Mouse (Mus musculus) liver, embryonic 14.5 days (tissue): ENCODE data around the gene Trp53i11. TPM values are rescaled to one million over a fixed set of nuclear protein-coding genes. Genes with fewer than 3 reads are reported as not detected.

ENCODE experiments used
- ATAC-seq: fragments of 200-750 bp; cut with Nextera tagmentation; 2 replicates; pipeline ENCODE4 v1.8.0; 2017; ENCODE audit warnings: moderate number of reproducible peaks, mild to moderate bottlenecking, moderate library complexity; ENCODE audit not compliant: insufficient read depth
- DNase-seq, 3 experiments: peaks; one replicate each; pipeline ENCODE4 v3.0.0-alpha.2; 2012 to 2013; ENCODE audit warnings: low read depth in 3 of 3, low spot score in 3 of 3
- H3K27ac ChIP-seq: fragments of 300-500 bp; sonication (generic); 2 replicates; pipeline ENCODE4 v1.5.1; 2014; ENCODE audit warnings: moderate library complexity, mild to moderate bottlenecking, control low read depth, inconsistent platforms
- H3K27me3 ChIP-seq: fragments of 300-500 bp; sonication (generic); 2 replicates; pipeline ENCODE4 v1.6.1; 2014; ENCODE audit warnings: mild to moderate bottlenecking, low read length, moderate library complexity; ENCODE audit not compliant: control insufficient read depth, insufficient read depth
- H3K36me3 ChIP-seq: fragments of 300-500 bp; sonication (generic); replicated peaks from 2 replicates; pipeline ENCODE4 v1.6.1; 2014; ENCODE audit warnings: low read depth; ENCODE audit not compliant: control insufficient read depth, insufficient read depth
- H3K4me1 ChIP-seq, 2 experiments: fragments of 200-500 bp in 1 of 2; fragments of 300-500 bp in 1 of 2; sonication (generic) in 1 of 2; replicated peaks; 2 replicates each; pipeline ENCODE4 v1.6.1; 2012 to 2014; ENCODE audit warnings: antibody characterized with exemption in 1 of 2, inconsistent platforms in 1 of 2, low read length in 1 of 2; ENCODE audit not compliant: control insufficient read depth in 2 of 2, insufficient read depth in 2 of 2
- H3K4me2 ChIP-seq: fragments of 300-500 bp; sonication (generic); 2 replicates; pipeline ENCODE4 v1.6.1; 2014; ENCODE audit warnings: low read depth, mild to moderate bottlenecking, control low read depth, moderate library complexity
- H3K4me3 ChIP-seq, 2 experiments: fragments of 200-500 bp in 1 of 2; fragments of 300-500 bp in 1 of 2; sonication (generic) in 1 of 2; 2 replicates each; pipeline ENCODE4 v1.5.1; 2012 to 2014; ENCODE audit warnings: low read depth in 2 of 2, low read length in 2 of 2, mild to moderate bottlenecking in 2 of 2, control low read depth in 1 of 2, inconsistent platforms in 1 of 2, moderate library complexity in 1 of 2; ENCODE audit not compliant: insufficient read depth in 1 of 2
- H3K9ac ChIP-seq: fragments of 300-500 bp; sonication (generic); replicated peaks from 2 replicates; pipeline ENCODE4 v1.6.1; 2014; ENCODE audit warnings: mild to moderate bottlenecking, control low read depth, moderate library complexity
- H3K9me3 ChIP-seq: fragments of 300-500 bp; sonication (generic); 2 replicates; pipeline ENCODE4 v1.6.1; 2016; ENCODE audit warnings: low read length, mixed read lengths; ENCODE audit not compliant: control insufficient read depth
- CTCF ChIP-seq: IDR thresholded peaks from 2 replicates; pipeline ENCODE4 v1.5.1; 2016; ENCODE audit warnings: antibody characterized with exemption, low read depth, control low read depth
- EP300 ChIP-seq: IDR thresholded peaks from 2 replicates; pipeline ENCODE4 v1.6.1; 2016; ENCODE audit warnings: antibody characterized with exemption, low read depth
- WGBS: fragments of 180-500 bp; shearing (Covaris S2); extraction: QIAGEN DNeasy Blood & Tissue Kit; methylation state at CpG from one replicate; pipeline ENCODE4 v1.1.7; 2014; ENCODE audit not compliant: insufficient replicate concordance; 5-methylcytosine and 5-hydroxymethylcytosine counted together
- polyA plus RNA-seq, 2 experiments: library from polyadenylated mRNA; depleted of rRNA in 1 of 2; stranded (reverse) in 1 of 2; unstranded in 1 of 2; fragments of >200 nt; fragmentation: Nextera tagmentation in 1 of 2; extraction: Ambion mirVana in 1 of 2; gene quantifications; 2 replicates each; pipeline versions ENCODE4 v1.2.1 to v1.2.3; 2012 to 2014

The Trp53i11 gene
- polyA plus RNA-seq, 2 experiments = 1.9 TPM

- Histone ChIP-seq H3K36me3 (no peaks in the 10 kb centered on the region), H3K4me1 (0 out of 4 replicates have a peak, but pooled peaks cover 0 to 4% of the 10 kb centered on the region in 2 experiments), H3K4me3 (no peak overlapping the region), H3K9me3 (no peaks in the 10 kb centered on the region), H3K27ac (no peak overlapping the region), H3K27me3 (peaks cover 26% of the 10 kb centered on the region), H3K9ac (no peak overlapping the region), H3K4me2 (no peak overlapping the region)
- ATAC-seq (no peak), DNase-seq (no peak)
- WGBS = 28% methylated on average over 4 of the region's 4 CpGs
- TF ChIP-seq CTCF (no peak), EP300 (no peak)
Measured at GRCm38 (mm10) chr2:93176193-93176798, 11.1 kb upstream of the Trp53i11 start.

GRCm38 (mm10) chr2:93176871-93177667, 10.3 kb upstream of the Trp53i11 start:
- H3K4me3 ChIP-seq = no peak overlapping the region
- H3K9ac ChIP-seq = no peak overlapping the region
- ATAC-seq (no peak), DNase-seq (no peak)
- WGBS = 7% methylated on average over 17 of the region's 17 CpGs
- no peak overlapping the region for H3K27ac ChIP-seq
- no peaks in the 10 kb centered on the region for H3K9me3 ChIP-seq
- H3K4me2 ChIP-seq = no peak overlapping the region
- H3K27me3 ChIP-seq = peaks cover 27% of the 10 kb centered on the region
- TF ChIP-seq CTCF (no peak), EP300 (no peak)
- 0 out of 4 replicates have a peak, but pooled peaks cover 0 to 4% of the 10 kb centered on the region in 2 experiments for H3K4me1 ChIP-seq
- H3K36me3 ChIP-seq = no peaks in the 10 kb centered on the region

GRCm38 (mm10) chr2:93177668-93178312, 9.6 kb upstream of the Trp53i11 start:
- Histone ChIP-seq H3K4me3 (no peak overlapping the region), H3K9ac (no peak overlapping the region), H3K27me3 (peaks cover 27% of the 10 kb centered on the region), H3K27ac (no peak overlapping the region), H3K36me3 (no peaks in the 10 kb centered on the region), H3K9me3 (no peaks in the 10 kb centered on the region), H3K4me1 (0 out of 4 replicates have a peak, but pooled peaks cover 0 to 4% of the 10 kb centered on the region in 2 experiments), H3K4me2 (no peak overlapping the region)
- ATAC-seq (no peak), DNase-seq (no peak)
- TF ChIP-seq EP300 = no peak
- no peak for TF ChIP-seq CTCF
- WGBS = 75% methylated on average over 20 of the region's 20 CpGs

- no peak overlapping the region for H3K4me3 ChIP-seq
- H3K27me3 ChIP-seq = peaks cover 27% of the 10 kb centered on the region
- no peak for ATAC-seq
- H3K4me1 ChIP-seq = 0 out of 4 replicates have a peak, but pooled peaks cover 0 to 4% of the 10 kb centered on the region in 2 experiments
- 52% methylated on average over 4 of the region's 4 CpGs for WGBS
- H3K9me3 ChIP-seq = no peaks in the 10 kb centered on the region
- H3K27ac ChIP-seq = no peak overlapping the region
- no peak for DNase-seq
- no peaks in the 10 kb centered on the region for H3K36me3 ChIP-seq
- no peak overlapping the region for H3K4me2 ChIP-seq
- no peak overlapping the region for H3K9ac ChIP-seq
- TF ChIP-seq CTCF = no peak
Measured at GRCm38 (mm10) chr2:93178313-93178677, 9.1 kb upstream of the Trp53i11 start.

- DNase-seq (no peak), ATAC-seq (no peak)
- H3K4me1 ChIP-seq = 0 out of 4 replicates have a peak, but pooled peaks cover 0 to 4% of the 10 kb centered on the region in 2 experiments
- H3K9me3 ChIP-seq = no peaks in the 10 kb centered on the region
- TF ChIP-seq EP300 = no peak
- TF ChIP-seq CTCF = no peak
- WGBS = 30% methylated on average over 5 of the region's 5 CpGs
- no peaks in the 10 kb centered on the region for H3K36me3 ChIP-seq
- H3K4me2 ChIP-seq = no peak overlapping the region
- no peak overlapping the region for H3K27ac ChIP-seq
- H3K27me3 ChIP-seq = peaks cover 27% of the 10 kb centered on the region
- no peak overlapping the region for H3K9ac ChIP-seq
- no peak overlapping the region for H3K4me3 ChIP-seq
Measured at GRCm38 (mm10) chr2:93179603-93180002, 7.7 kb upstream of the Trp53i11 start.
